Mouse (Mus musculus): ENCODE measurements at regions not wholly inside any gene's neighbourhood (a gene's known extent, or its start where the extent isn't known, plus 50 kb on each side); places are given as distances from the start of the nearest gene placed in this dataset.
"Not testable (repeated sequence)": the region's sequence is repeated elsewhere in the genome, so short reads cannot be mapped to it uniquely, and the experiment has no call there.

DNA sequence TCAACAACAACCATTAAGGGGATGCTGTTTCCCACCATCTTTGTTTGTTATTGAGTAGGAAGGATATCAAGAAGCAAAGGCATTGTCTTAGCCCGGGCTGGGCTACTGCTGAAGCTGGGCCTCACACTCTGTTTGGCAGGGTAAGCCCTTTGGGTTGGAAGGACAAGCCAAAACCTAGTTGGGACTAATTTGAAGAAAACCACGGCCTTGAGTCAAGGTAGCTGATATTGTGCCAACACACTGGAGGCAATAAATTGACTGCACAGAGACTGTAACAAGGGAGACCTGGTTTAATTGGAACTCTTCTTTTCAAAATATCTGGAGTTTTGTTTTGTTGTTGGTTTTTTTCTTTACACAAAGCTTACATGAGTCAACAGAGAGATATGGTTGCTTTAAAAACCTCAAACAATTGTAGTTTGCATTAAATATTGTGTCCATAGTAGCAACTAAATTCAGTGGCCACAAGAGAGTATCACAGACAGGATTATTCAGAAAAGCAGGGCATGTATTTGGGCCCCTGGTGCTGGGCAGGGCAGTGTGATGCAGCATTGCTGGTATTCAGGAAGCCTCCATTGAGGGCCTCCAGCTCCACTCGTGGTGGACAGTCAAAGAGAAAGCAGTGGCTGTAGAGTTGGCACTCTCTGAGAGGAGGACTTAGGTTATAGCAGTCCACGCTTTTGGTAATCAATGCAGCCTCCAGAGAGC is 105.5 kb upstream of the Ubl3 start:
- no peak for DNase-seq (ENCODE audit: low read depth, low spot score)

DNA sequence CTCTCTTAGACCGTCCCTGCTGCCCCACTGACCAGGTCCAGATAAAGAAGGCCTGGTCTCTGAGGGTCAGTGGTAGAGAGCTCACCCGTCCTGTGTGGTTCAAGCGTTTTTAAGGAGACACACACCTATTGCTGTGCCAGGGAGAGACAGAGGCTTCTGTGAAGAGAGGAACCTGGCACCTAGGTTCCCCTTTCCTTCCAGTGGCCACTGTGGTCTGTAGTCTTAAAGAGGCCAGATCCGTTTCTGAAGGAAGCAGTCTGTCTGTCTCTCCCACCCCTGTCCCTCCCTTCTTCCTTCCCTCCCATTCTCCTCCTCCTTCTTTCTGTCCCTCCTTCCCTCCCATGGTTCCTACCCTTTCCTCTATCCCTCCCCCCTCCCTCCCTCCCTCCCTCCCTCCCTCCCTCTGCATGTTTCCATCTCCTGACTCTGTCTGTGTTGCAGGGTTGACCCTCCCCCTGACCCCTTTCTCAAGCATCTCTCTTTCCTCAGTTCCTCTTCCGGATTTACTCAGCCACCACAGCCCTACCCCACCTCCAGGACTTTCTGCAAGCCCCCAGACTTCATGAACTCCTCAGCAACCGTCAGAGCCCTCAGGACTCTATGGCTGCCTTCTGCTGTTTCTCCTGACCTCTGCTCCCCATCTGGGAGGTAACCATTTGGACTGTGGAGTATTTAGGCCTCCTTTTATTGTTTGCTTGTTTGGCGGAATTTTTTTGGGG is 100.1 kb upstream of the Ubl3 start:
- DNase-seq (ENCODE audit: low read depth, low spot score), result peak; percentile 58

DNA sequence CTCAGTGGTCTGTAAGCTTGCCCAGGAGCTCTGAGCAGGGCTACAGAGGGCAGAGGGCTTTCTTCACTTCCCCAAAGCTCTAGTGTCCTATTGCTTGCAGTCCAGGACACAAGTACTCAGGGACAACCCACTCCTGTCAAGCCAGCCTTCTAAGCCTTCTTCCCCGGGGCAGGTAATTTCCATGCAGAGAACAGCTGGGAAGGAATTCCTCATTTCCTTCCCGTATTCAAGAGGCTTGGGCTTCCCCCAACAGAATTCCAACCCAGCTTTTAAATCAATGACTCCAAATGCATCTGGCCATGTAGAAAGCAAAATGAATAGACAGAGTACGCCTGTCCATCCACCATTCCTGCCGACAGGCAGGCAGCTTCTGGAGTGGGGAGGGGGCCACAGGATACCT is 99.1 kb upstream of the Ubl3 start:
- no peak for DNase-seq (ENCODE audit: low read depth, low spot score)

DNA sequence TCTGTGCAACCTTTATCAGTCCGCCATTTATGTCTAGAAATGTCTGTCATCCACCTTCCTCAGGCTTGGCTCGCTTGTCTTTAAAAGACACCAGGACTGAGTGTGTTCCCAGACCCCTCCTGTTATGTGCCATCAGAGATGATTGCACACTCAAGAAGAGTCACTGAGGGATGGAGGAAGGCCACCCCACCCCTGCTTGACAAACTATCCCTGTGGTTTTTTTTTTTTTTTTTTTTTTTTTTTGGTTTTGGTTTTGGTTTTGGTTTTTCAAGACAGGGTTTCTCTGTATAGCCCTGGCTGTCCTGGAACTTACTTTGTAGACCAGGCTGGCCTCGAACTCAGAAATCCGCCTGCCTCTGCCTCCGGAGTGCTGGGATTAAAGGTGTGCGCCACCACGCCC is 97.0 kb upstream of the Ubl3 start:
- not testable (repeated sequence) for DNase-seq (ENCODE audit: low read depth, low spot score)

DNA sequence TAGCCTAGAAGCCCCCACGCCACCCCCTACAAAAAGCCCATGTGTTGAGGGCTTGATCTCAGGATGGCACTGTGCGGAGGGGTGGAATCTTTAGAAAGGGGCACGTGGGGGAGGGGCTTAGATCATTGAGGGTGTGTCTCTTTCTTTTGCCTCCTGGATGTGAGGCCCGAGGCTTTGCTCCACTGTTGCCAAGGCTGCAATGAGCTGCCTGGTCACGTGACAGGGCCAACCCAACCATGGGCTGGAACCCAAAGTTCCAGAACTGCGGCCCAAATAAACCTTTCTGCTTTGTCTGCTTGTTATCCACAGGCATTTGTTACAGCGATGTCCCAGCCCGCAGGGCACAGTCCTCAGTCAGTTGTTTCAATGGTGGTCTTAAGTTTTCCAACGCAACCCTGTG is 96.5 kb upstream of the Ubl3 start:
- peak; percentile 92 for DNase-seq (ENCODE audit: low read depth, low spot score)

DNA sequence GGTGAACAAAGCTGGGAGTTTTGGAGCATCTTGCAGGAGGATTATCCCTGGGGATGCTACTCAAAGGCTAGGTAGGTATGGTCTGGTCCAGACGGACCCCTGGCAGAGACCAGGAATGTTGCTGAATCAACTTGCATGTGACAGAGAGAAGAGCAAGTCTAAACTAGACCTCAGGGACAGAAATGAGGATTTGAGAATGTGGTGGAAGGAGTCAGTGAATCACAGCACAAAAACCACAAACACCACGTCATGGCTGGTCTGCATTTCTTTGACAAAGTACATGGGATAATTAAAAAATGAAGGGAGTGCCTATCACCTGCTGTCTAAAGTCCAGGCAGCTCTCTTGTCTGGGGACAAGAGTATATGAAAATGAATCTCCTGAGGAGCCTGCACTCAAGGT is 95.1 kb upstream of the Ubl3 start:
- no peak for DNase-seq (ENCODE audit: low read depth, low spot score)

DNA sequence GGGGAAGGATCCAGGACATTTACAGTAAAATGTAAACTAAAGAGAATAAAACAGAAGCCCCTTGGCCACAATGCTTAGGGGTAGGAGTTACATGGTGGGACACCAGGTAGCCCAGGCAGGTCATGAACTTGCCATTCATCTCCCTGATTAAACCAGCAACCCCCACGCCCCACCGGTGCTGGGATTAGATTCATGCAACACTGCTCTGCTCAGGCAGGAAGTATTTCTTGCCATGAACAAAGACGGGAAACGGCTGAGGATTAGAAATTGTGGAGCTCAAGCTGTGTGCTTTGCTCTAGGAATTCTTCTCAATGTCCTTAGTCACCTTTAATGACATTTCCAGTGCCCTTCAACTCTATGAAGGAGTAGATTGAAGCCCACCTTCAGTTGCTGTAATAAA is 93.2 kb upstream of the Ubl3 start:
- peak; percentile 80 for DNase-seq (ENCODE audit: low read depth, low spot score)

DNA sequence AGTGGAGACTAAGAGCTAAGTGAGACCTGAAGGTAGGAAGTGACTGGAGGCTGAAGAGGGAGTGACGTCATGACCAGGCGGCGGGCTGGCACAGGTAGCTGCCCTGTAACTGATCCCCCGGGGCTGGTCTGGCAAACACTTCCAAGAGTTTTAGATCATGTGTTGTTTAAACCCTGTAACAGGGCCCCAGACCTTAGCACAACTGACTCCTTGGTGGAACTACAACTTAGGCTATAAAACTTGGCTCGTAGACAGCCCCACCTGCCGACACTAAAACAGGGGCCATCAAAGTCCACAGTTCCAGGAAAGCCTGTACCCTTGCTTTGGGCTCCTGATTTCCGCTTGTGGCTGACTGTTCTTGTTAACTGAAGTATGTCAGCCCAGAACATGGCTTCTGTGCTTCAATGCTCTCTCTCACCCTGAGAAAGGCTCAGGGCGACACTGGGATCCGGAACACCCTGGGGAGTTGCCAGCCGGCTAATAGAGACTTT is 92.6 kb upstream of the Ubl3 start:
- DNase-seq (ENCODE audit: low read depth, low spot score), result peak; percentile 35

DNA sequence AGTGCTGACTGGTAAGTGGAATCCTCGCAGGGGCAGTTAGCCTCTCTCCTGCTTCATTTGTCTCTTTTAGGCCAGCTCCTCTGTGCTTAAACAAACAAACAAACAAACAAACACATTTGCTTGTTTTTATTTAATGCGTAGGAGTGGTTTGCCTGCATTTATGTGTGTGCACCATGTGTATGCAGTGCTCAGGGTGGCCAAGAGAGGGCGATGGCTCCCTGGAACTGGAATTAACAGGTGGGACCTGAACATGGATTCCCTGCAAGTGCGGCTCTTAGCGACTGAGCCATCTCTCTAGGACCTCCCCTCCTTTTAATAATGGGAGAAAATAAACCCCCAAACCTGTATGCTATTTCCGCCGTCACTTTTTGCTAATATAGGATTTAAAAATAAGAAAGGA is 91.8 kb upstream of the Ubl3 start:
- DNase-seq (ENCODE audit: low read depth, low spot score), result peak; percentile 78

DNA sequence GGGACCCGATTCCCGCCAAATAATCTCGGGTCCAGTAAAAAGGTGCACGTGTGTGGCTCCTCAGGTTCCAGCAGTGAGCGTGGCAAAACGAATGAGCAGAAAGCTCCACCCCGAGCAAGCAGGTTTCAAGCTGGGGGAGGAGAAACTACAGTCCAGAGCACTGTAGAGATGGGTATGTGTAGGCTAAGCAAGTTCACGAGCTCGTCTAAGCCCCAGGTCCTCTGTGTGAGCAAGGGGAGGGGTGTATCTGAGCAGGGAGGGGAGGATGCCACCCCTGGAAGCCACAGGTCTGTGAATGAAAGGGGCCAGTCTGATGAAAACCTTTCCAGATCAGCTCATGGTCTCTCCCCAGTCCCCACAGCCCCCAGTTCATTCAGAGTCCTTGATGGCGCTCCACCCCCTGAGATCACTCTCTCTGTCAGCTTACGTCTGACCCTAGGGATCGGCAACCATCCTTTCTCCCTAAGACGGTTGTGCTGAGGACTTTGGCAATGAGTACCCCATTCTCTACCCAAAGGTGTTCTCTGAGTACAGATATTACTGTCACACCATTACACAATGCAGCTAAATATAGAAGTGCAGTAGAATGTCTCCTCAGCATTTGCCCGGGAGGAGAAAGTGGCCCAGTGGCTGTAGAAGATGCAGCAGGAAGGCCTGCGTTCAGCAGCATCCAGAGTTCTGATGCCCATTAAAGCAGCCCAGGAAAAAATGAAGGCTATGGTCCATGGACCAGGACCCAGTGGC is 89.2 kb upstream of the Ubl3 start:
- DNase-seq (ENCODE audit: low read depth, low spot score), result no peak

DNA sequence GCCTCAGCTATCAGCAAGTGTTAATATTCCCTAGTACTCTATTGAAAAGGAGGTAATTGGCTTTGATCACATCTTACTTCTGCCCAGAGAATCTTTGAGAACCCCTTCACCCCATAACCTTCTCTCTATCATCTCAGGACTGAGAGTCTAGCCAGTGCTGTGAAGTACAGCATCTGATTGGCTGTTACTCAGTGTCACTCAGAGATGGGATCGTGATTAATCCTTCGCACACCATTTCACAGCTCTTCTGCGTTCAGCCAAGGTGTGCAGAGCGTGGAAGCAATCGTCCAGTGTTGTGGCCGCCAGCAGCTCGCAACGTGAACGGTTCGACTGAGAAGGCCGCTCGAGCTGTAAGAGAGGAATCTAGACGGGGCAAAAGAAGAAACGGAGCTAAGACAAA is 87.9 kb upstream of the Ubl3 start:
- no peak for DNase-seq (ENCODE audit: low read depth, low spot score)

DNA sequence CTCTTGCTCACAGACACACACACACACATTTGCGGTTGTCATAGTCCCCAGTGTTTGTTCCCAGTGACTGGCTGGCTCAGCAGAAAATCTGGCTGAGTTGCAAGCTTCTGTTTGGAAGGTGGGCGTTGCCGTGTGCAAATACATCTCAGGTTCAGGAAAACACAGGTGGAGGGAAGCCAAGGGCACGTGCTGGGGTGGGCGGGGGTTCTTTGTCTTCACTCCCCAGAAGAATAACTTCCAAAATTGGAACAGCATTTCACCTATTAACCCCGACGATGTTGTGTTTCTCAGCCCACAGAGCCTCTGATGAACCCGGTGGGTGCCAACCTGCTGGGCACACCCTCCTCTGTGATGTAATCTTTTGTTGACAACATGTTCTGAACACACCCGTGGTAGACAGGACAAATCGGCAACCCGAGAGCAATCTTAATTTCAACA is 82.3 kb upstream of the Ubl3 start:
- no peak for DNase-seq (ENCODE audit: low read depth, low spot score)

DNA sequence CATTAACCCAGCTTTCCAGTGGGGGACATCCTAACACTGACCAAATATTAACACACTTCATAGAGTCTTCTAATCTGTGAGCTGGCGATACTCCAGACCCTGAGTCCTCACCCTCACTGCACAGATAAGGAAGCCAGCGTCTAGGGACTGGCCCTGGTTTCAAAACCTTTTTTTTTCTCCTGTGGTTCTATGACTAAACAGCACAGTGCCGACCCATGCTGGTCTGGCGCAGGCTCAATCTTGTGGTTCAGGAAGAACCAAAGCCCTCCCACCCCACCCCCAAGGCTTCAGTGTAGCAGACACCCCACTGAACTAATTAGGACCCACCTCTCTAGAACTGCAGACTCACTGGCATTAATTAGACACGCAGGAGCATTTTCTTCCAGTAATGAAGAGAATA is 81.4 kb upstream of the Ubl3 start:
- DNase-seq (ENCODE audit: low read depth, low spot score), result no peak

DNA sequence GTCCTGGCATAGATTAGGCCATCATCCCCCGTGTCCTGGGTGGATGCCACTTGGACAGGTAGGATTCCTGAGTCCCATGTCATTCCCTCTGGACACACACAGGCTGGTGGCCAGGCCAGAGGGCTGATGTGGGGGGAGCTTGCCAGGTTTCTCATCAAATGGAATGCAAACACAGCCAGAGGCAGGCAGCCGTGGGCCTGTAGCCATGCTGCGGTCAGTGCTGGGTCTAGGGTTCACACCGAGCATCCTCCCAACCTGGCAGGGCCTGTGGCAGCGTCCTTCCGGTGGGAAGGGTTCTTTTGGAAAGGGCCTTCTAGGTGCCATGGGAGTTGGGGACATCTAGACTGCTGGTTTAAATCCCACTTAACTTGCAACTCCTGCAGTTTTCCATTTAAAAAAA is 80.7 kb upstream of the Ubl3 start:
- DNase-seq (ENCODE audit: low read depth, low spot score), result no peak

DNA sequence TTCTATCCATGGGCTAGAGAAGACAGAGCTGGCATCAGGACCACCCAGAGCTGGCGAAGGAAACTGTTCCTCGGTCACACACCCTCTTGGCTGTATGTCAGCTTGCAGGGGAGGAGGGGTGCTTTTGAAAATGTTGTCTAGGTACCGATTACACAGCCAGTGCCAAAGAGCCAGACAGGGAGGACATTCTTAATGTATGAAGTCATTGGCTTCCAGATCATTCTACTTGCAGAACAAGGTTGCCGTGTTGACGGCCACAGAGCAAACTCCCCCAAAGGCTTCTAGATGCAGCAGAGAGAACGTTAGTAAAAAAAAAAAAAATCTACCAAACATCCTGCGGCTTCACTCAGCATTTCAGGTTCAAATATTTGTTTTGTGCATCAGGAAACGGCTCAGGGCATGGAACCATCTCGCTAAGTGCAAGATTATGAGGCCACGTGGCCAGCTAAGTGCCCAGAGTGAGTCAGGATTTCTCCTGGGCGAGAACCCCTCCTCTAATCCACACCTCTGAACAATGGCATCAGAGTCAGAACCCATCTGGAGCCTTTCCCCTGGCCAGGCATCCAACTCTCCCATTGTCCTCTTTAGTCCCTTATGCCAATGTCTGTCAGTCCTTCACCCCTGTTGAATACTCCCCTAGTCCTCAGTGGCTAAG is 80.1 kb upstream of the Ubl3 start:
- no peak for DNase-seq (ENCODE audit: low read depth, low spot score)

DNA sequence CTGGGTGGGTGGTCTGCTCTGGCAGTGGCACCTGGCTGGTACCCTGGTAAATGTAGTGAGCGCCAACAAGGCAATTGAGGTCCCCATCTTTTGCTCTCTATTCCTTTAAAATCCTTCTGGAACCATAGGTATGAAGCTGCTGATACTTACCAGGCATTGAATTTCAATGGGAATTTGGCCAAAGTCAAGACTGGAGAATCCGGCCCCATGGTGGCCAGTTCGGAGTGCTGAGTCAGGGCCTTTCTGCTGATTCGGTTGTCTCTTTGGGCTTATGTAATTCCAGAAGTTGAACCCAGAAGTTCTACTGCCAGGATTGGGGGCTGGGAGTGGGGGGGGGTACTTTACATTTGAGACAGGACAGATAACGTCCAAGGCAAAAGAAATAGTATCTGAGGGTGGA is 79.0 kb upstream of the Ubl3 start:
- no peak for DNase-seq (ENCODE audit: low read depth, low spot score)

DNA sequence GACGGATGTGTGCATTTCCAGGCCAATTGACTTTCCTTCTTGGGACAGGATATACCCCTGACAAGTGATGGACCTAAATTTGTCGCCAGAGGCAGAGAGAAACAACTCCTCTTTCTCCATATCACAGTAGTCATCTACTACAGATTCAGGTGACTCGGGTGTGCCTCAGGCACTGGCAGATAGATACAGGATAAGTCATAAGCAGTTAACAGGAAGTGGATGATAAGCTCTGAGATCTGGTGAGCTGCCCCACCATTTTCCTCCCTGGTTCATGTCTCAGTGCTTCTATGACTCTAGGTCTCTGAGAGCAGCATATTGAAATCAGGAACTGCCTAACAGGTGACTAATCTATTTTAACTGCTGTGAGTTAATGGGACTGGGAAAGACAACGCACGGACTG is 73.4 kb upstream of the Ubl3 start:
- no peak for DNase-seq (ENCODE audit: low read depth, low spot score)

DNA sequence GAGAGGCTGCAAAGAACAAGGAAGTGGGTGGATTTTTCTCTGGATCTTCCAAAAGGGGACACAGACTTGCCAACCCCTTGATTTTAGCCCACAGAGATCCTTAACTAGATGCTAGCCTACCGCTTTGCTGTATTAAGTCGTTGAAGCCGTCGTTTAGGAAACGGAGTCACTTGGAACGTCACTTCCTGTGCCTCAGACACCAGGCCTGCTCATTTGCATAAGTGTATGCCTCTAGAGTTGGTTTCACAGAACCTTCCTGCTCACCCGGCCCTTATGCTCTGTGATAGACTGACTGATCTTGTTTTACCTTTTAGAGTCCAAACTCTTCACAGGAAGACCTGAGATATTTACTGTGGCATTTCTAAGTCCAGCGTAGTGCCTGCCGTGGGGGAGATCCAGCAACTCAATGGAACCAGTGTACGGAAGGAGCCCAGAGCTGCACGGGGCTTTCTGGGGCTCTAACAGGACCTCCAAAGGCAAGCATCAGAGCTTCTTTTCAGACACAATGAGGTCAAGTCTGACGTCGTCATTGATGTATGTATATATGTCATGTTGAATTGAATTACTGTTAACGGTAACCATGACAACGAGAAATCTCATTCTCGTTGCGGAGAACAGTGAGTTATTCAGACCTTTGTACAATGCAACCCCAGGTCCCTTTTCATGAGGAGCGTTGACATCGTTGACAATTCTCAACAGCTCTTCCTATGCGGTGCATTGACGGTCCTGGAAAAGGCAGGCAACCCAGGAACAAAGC is 72.2 kb upstream of the Ubl3 start:
- DNase-seq (ENCODE audit: low read depth, low spot score), result peak; percentile 72

DNA sequence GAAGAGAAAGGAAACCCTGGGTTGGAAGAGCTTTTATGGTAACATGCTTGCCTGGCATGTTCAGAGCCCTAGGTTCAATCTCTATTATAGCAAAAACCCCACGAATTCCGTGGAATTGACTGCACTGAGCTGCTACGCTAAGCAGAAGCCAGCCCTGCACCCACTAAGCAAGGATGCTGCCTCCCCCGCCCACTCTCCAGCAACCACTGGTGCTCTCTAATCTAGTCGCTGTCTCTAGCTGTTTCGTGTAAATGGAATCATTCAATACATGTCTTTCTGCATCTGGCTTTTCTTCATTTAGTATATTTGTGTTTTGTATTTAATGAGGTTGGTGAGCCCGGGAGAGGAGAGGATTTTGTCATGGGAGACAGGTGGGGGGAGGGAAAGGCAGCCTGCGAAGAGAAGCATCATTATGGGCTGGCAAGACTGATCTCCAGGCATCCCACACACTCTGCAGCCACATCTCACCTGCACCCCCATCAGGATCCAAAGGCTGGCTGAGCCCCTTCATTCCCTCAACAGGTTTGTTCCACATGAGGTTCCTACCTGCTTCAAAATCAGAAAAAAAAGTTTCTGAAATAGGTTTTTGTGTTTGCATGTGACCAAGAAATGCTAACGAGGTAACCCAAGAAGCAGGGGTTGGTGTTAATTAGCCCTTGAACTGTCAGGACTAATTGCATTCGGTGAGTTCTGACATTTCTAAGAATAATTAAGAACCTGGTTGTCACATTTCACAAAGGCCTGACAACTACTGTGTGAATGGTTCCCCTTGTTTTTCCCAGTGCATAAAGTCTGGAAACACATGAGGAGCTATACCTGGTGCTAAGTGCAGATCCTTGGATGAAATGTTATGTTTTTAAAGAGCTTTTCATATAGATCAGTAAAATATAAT is 68.6 kb upstream of the Ubl3 start:
- DNase-seq (ENCODE audit: low read depth, low spot score), result no peak

DNA sequence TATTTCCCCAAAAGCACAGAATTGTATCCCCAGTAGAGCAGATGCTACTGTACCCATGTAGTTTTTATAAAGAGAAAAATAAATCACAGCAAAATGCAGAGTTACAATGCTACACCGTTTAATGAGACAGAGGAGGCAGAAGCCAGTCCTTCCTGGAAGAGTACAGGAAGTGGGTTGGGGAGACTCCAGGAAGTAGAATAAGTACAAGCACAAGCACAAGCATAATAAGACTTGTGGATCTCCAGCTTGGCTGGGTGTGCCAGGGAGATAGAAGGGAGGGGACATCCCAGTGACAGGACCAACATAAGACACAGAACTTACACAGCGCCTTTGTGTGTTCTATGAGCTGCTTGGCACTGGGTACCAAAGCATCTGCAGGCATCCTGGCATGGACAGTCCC is 67.3 kb upstream of the Ubl3 start:
- DNase-seq (ENCODE audit: low read depth, low spot score), result no peak

All from R1 (cell line).